Mouse (Mus musculus): ENCODE measurements around the gene Glis3. TPM values are rescaled to one million over a fixed set of nuclear protein-coding genes. Genes with fewer than 3 reads are reported as not detected.

Glis3 gene
- polyA plus RNA-seq, 1 experiment from 2014 or later: 0.27 TPM

- Histone ChIP-seq H3K4me3 (ENCODE audit: low read depth, low read length) (no peak overlapping the region), H3K36me3 (ENCODE audit: control insufficient read depth, insufficient read depth) (no peaks in the 10 kb centered on the region), H3K9ac (ENCODE audit: low read depth, low read length) (no peak overlapping the region), H3K4me1 (ENCODE audit: control insufficient read depth, low read depth, low read length) (no peaks in the 10 kb centered on the region), H3K27ac (ENCODE audit: low read length) (no peak overlapping the region), H3K9me3 (replicated peaks; ENCODE audit: control insufficient read depth, low read length) (no peaks in the 10 kb centered on the region), H3K27me3 (ENCODE audit: control insufficient read depth, insufficient read depth, low read depth, low read length) (no peaks in the 10 kb centered on the region), H3K4me2 (ENCODE audit: low read depth, low read length) (no peak overlapping the region; the same call in 1 of the 2 replicates)
- ATAC-seq (ENCODE audit: low read depth): no peak
- WGBS (ENCODE audit: insufficient replicate concordance): 13% methylated on average over 5 of the region's 5 CpGs
Measured at GRCm38 (mm10) chr19:28424180-28424579, 255.7 kb downstream of the Glis3 start.

DNA sequence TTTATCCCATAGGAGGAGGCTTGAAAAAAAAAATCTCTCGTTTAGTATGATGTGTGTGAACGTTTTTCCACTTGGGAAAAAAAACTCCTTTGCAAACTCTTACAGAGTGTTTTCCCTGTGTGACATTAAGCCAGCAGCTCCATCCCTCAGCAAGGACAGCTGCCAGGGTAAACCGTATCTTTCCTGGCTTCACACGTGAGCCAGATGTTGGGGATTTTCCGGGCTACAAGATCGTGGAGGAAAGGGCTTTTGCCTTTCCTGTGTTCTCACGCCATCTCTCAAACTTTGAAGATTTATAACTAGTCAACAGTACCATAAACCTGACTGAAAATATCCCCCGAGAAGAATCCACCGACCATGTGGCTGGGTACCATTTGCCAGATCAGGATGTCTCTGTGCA, 256.9 kb downstream of the Glis3 start:
- 19% methylated on average over 9 of the region's 9 CpGs for WGBS (ENCODE audit: insufficient replicate concordance)

DNA sequence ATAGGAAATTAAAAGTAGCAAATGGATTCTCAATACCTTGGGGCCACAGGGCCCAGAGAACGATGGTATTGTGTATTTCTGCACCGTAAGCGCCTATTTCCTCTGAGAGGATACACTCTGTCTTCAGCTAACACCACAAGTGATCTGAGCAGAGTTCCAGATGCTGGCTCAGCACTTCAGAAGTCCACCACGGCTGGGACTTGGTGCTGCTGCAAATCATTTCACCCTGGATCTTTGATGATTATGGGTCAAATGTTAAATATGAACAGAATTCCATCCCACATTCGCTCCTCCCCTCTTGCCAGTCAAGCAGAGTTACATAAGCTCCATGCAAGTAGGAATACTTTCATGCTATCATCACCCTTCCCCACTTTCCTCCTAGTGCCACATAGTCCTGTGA, 263.8 kb downstream of the Glis3 start:
- no peak overlapping the region for H3K4me3 ChIP-seq (ENCODE audit: low read depth, low read length)
- H3K9me3 ChIP-seq (replicated peaks; ENCODE audit: control insufficient read depth, low read length): no peaks in the 10 kb centered on the region
- H3K9ac ChIP-seq (ENCODE audit: low read depth, low read length): no peak overlapping the region
- H3K4me1 ChIP-seq (ENCODE audit: control insufficient read depth, low read depth, low read length): no peaks in the 10 kb centered on the region
- no peaks in the 10 kb centered on the region for H3K36me3 ChIP-seq (ENCODE audit: control insufficient read depth, insufficient read depth)
- H3K27me3 ChIP-seq (ENCODE audit: control insufficient read depth, insufficient read depth, low read depth, low read length): no peaks in the 10 kb centered on the region
- H3K27ac ChIP-seq (ENCODE audit: low read length): no peak overlapping the region
- H3K4me2 ChIP-seq (ENCODE audit: low read depth, low read length): no peak overlapping the region
- ATAC-seq (ENCODE audit: low read depth): no peak
- 68% methylated on average over 5 of the region's 5 CpGs for WGBS (ENCODE audit: insufficient replicate concordance)

More for the DNA sequence above, 256.9 kb downstream of the Glis3 start:
- Histone ChIP-seq H3K9ac (ENCODE audit: low read depth, low read length) (no peak overlapping the region), H3K4me3 (ENCODE audit: low read depth, low read length) (no peak overlapping the region), H3K4me2 (ENCODE audit: low read depth, low read length) (no peak overlapping the region), H3K9me3 (replicated peaks; ENCODE audit: control insufficient read depth, low read length) (no peaks in the 10 kb centered on the region), H3K4me1 (ENCODE audit: control insufficient read depth, low read depth, low read length) (no peaks in the 10 kb centered on the region), H3K27me3 (ENCODE audit: control insufficient read depth, insufficient read depth, low read depth, low read length) (no peaks in the 10 kb centered on the region), H3K27ac (ENCODE audit: low read length) (no peak overlapping the region), H3K36me3 (ENCODE audit: control insufficient read depth, insufficient read depth) (no peaks in the 10 kb centered on the region)
- no peak for ATAC-seq (ENCODE audit: low read depth)

DNA sequence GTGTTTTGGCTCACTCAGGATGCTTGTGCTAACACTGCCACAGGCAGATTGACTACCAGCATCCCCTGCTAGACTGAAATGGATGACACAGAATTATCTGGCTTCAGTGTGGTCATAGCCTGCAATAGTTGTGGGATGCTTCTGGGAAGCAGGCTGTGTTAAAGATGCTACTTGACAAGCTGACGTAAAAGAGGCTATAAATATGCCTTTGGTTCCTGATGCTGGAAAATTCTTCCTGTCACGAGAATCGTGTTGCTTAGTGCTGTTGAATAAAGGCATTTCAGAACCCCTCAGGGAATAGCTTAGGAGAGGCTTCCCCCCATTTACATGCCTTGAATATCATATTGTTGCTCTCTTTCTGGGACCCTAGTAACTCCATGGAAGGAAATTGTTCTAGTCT, 271.1 kb downstream of the Glis3 start:
- no peaks in the 10 kb centered on the region for H3K9me3 ChIP-seq (replicated peaks; ENCODE audit: control insufficient read depth, low read length)
- no peak for ATAC-seq (ENCODE audit: low read depth)

GRCm38 (mm10) chr19:28402956-28403355, 276.9 kb downstream of the Glis3 start:
- WGBS (ENCODE audit: insufficient replicate concordance): 55% methylated on average over 6 of the region's 6 CpGs
- ATAC-seq (ENCODE audit: low read depth): no peak

More for the DNA sequence above, 271.1 kb downstream of the Glis3 start:
- Histone ChIP-seq H3K4me1 (ENCODE audit: control insufficient read depth, low read depth, low read length) (no peaks in the 10 kb centered on the region), H3K27me3 (ENCODE audit: control insufficient read depth, insufficient read depth, low read depth, low read length) (no peaks in the 10 kb centered on the region), H3K4me2 (ENCODE audit: low read depth, low read length) (no peak overlapping the region), H3K27ac (ENCODE audit: low read length) (no peak overlapping the region), H3K4me3 (ENCODE audit: low read depth, low read length) (no peak overlapping the region), H3K36me3 (ENCODE audit: control insufficient read depth, insufficient read depth) (no peaks in the 10 kb centered on the region), H3K9ac (ENCODE audit: low read depth, low read length) (no peak overlapping the region)
- WGBS (ENCODE audit: insufficient replicate concordance): 46% methylated on average over 3 of the region's 3 CpGs

DNA sequence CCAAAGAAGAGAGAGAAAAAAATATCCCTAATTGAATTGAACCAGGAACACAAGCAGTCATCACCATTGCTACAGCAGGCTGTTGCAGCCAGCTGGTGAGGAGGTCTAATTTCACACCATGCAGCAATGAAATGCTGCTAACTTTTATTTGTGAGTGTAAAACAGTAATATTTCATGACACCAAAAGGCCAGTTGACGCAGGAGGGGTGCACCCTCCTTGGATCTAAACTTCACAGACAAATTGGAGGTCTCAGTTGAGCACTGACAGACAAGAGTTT, 284.4 kb downstream of the Glis3 start:
- no peak for ATAC-seq (ENCODE audit: low read depth)
- H3K4me2 ChIP-seq (ENCODE audit: low read depth, low read length): no peak overlapping the region
- H3K9me3 ChIP-seq (replicated peaks; ENCODE audit: control insufficient read depth, low read length): no peaks in the 10 kb centered on the region
- no peak overlapping the region for H3K27ac ChIP-seq (ENCODE audit: low read length)
- H3K9ac ChIP-seq (ENCODE audit: low read depth, low read length): no peak overlapping the region
- WGBS (ENCODE audit: insufficient replicate concordance): 65% methylated on average over 1 of the region's 1 CpGs
- no peaks in the 10 kb centered on the region for H3K27me3 ChIP-seq (ENCODE audit: control insufficient read depth, insufficient read depth, low read depth, low read length)
- H3K4me3 ChIP-seq (ENCODE audit: low read depth, low read length): no peak overlapping the region
- no peaks in the 10 kb centered on the region for H3K36me3 ChIP-seq (ENCODE audit: control insufficient read depth, insufficient read depth)
- no peaks in the 10 kb centered on the region for H3K4me1 ChIP-seq (ENCODE audit: control insufficient read depth, low read depth, low read length)

More at GRCm38 (mm10) chr19:28402956-28403355, 276.9 kb downstream of the Glis3 start:
- no peaks in the 10 kb centered on the region for H3K27me3 ChIP-seq (ENCODE audit: control insufficient read depth, insufficient read depth, low read depth, low read length)
- H3K9me3 ChIP-seq (replicated peaks; ENCODE audit: control insufficient read depth, low read length): no peaks in the 10 kb centered on the region
- H3K36me3 ChIP-seq (ENCODE audit: control insufficient read depth, insufficient read depth): no peaks in the 10 kb centered on the region
- no peak overlapping the region for H3K4me3 ChIP-seq (ENCODE audit: low read depth, low read length)
- no peak overlapping the region for H3K27ac ChIP-seq (ENCODE audit: low read length)
- no peak overlapping the region for H3K9ac ChIP-seq (ENCODE audit: low read depth, low read length)
- no peak overlapping the region for H3K4me2 ChIP-seq (ENCODE audit: low read depth, low read length)
- H3K4me1 ChIP-seq (ENCODE audit: control insufficient read depth, low read depth, low read length): no peaks in the 10 kb centered on the region

DNA sequence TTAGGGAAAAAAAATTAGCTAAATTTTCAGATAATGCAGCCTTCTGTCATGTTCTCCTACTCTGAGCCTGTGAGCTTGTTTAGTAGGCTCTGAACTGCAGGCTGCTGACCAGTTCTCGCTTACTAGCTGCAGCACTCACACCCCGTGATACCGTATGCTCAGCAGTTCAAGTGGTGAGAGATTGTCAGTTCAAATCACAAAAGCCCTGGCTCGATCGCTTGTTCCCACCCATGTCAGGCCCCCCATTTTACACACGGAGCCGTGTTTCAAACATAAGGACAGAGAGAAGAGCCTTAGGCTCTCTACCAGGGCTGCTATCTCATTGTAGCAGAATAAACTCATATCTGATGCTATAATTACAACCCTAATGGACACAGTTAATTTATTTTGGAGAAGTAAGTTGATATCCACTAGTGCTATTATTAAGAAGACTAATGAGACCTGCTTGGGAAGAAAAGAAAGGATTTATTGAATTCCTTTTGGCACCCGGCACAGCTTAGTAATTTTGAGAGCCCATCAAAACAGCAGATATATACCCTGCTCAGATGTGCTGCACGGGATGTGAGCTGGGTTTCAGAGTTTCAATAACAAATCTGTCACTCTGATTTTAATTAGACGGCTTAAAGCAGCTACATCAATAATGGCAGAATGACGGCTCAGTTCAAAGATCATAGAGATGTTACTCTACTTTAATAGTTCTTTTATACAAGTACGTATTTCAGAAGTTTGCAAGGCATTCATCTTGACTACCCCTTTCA, 284.9 kb downstream of the Glis3 start:
- Histone ChIP-seq H3K4me1 (ENCODE audit: control insufficient read depth, low read depth, low read length) (no peaks in the 10 kb centered on the region), H3K9me3 (replicated peaks; ENCODE audit: control insufficient read depth, low read length) (no peaks in the 10 kb centered on the region), H3K27ac (ENCODE audit: low read length) (no peak overlapping the region), H3K4me3 (ENCODE audit: low read depth, low read length) (no peak overlapping the region), H3K9ac (ENCODE audit: low read depth, low read length) (no peak overlapping the region), H3K27me3 (ENCODE audit: control insufficient read depth, insufficient read depth, low read depth, low read length) (no peaks in the 10 kb centered on the region), H3K36me3 (ENCODE audit: control insufficient read depth, insufficient read depth) (no peaks in the 10 kb centered on the region), H3K4me2 (ENCODE audit: low read depth, low read length) (no peak overlapping the region)
- WGBS (ENCODE audit: insufficient replicate concordance): 66% methylated on average over 12 of the region's 12 CpGs
- no peak for ATAC-seq (ENCODE audit: low read depth)

DNA sequence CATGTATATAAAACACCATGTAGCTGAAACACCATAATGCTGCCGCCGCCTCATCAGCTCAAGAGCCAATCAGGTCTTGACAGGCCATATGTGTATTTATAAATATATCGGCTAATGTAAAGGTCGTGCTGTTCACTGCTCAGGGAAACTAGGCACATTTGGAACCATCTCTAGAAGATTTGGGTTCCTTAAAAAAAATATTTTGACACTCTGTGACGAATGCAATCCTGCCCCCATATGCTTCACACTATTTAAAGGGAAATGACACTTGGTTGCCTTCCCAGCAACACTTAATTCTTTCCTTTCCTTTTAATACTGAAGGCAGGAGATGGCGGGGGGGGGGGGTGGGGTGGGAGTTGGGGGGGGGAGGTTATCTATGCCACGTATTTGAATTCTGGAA, 286.1 kb downstream of the Glis3 start:
- Histone ChIP-seq H3K36me3 (ENCODE audit: control insufficient read depth, insufficient read depth) (no peaks in the 10 kb centered on the region), H3K4me2 (ENCODE audit: low read depth, low read length) (no peak overlapping the region), H3K9me3 (replicated peaks; ENCODE audit: control insufficient read depth, low read length) (no peaks in the 10 kb centered on the region), H3K4me3 (ENCODE audit: low read depth, low read length) (no peak overlapping the region), H3K27ac (ENCODE audit: low read length) (no peak overlapping the region), H3K27me3 (ENCODE audit: control insufficient read depth, insufficient read depth, low read depth, low read length) (no peaks in the 10 kb centered on the region), H3K4me1 (ENCODE audit: control insufficient read depth, low read depth, low read length) (no peaks in the 10 kb centered on the region), H3K9ac (ENCODE audit: low read depth, low read length) (no peak overlapping the region)
- 64% methylated on average over 7 of the region's 7 CpGs for WGBS (ENCODE audit: insufficient replicate concordance)
- ATAC-seq (ENCODE audit: low read depth): no peak

DNA sequence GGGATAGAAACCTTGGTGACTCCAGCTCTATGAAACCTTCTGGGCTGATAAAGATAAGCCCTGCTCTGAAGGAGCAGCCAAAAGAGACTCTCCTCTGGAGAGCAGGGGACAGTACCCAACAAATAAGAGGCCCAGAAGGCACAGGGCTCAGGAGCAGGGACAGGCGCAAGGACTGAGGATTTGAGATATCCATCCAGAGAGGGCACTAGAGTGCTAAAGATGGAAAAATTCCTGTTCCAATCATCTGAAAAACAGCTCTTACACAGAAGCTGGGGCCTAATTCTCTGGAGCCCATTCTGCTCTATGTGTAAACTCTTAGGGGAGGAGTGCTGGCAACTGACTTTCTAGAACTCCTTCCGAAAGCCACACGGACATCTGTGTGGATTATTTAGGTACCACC, 287.0 kb downstream of the Glis3 start:
- H3K4me2 ChIP-seq (ENCODE audit: low read depth, low read length): no peak overlapping the region
- no peaks in the 10 kb centered on the region for H3K4me1 ChIP-seq (ENCODE audit: control insufficient read depth, low read depth, low read length)
- no peaks in the 10 kb centered on the region for H3K27me3 ChIP-seq (ENCODE audit: control insufficient read depth, insufficient read depth, low read depth, low read length)
- no peak overlapping the region for H3K4me3 ChIP-seq (ENCODE audit: low read depth, low read length)
- no peak overlapping the region for H3K27ac ChIP-seq (ENCODE audit: low read length)
- 69% methylated on average over 3 of the region's 3 CpGs for WGBS (ENCODE audit: insufficient replicate concordance)
- no peak for ATAC-seq (ENCODE audit: low read depth)
- no peak overlapping the region for H3K9ac ChIP-seq (ENCODE audit: low read depth, low read length)
- no peaks in the 10 kb centered on the region for H3K36me3 ChIP-seq (ENCODE audit: control insufficient read depth, insufficient read depth)
- no peaks in the 10 kb centered on the region for H3K9me3 ChIP-seq (replicated peaks; ENCODE audit: control insufficient read depth, low read length)

All from liver, embryonic 16.5 days (tissue).